Mouse (Mus musculus) sigmoid colon, adult 10 weeks (tissue): Measurements from ENCODE around the gene Styk1. TPM values are rescaled to one million over a fixed set of nuclear protein-coding genes. Genes with fewer than 3 reads are reported as not detected.

Experiments used
- polyA plus RNA-seq: library from polyadenylated mRNA; stranded (reverse); fragments of 350-450 nt; fragmentation: Illumina TruSeq; extraction: RNeasy Lipid Tissue Mini Kit (QIAGEN cat#74804); gene quantifications from one replicate; pipeline ENCODE4 v1.2.3, GENCODE M21; 2014; ENCODE audit warnings: low read depth, low replicate concordance

Styk1 gene
- polyA plus RNA-seq, result 286 TPM

GRCm38 (mm10) chr6:131353352-131353919 is at the start of gene Styk1:
Gene Styk1, minus strand, starts transcription at chr6:131353597.

GRCm38 (mm10) chr6:131388040-131389021 is 34.9 kb upstream of the Styk1 start, which contains the start of gene Ybx3:
Gene Ybx3, minus strand, starts transcription at chr6:131388476.

GRCm38 (mm10) chr6:131292991-131293788 is 60.2 kb downstream of the Styk1 start, which contains the start of gene Magohb:
Gene Magohb, minus strand, starts transcription at chr6:131293244.

Other genes starting within 250 kb of the Styk1 start
- gene Klra2, start 106.2 kb downstream of the Styk1 start, polyA plus RNA-seq, result 9.1 TPM
- gene Magohb, start 60.4 kb downstream of the Styk1 start, polyA plus RNA-seq, result 81.3 TPM
- gene Ybx3, start 34.9 kb upstream of the Styk1 start, polyA plus RNA-seq, result 155 TPM
- not detected for gene 5430401F13Rik, start 132.8 kb upstream of the Styk1 start, polyA plus RNA-seq
- not detected for gene Gm6619, start 132.8 kb upstream of the Styk1 start, polyA plus RNA-seq